Mouse (Mus musculus) kidney, embryonic 16.5 days (tissue): ENCODE results near the gene Haus4. TPM values are rescaled to one million over a fixed set of nuclear protein-coding genes. Genes with fewer than 3 reads are reported as not detected.

Source experiments
- ATAC-seq: fragments of 200-750 bp; cut with Nextera tagmentation; 2 replicates; pipeline ENCODE4 v1.8.0; 2017; ENCODE audit warnings: moderate TSS enrichment; ENCODE audit not compliant: low FRiP score, low TSS enrichment
- H3K27ac ChIP-seq: fragments of 300-500 bp; sonication (generic); 2 replicates; pipeline ENCODE4 v1.5.1; 2014; ENCODE audit warnings: low read length
- H3K27me3 ChIP-seq: fragments of 300-500 bp; sonication (generic); 2 replicates; pipeline ENCODE4 v1.6.1; 2014; ENCODE audit warnings: low read length, control low read depth, mixed read lengths; ENCODE audit not compliant: insufficient read depth
- H3K36me3 ChIP-seq: fragments of 300-500 bp; sonication (generic); 2 replicates; pipeline ENCODE4 v1.6.1; 2014; ENCODE audit warnings: low read length, control low read depth, mixed read lengths; ENCODE audit not compliant: insufficient read depth
- H3K4me1 ChIP-seq: fragments of 300-500 bp; sonication (generic); 2 replicates; pipeline ENCODE4 v1.6.1; 2014; ENCODE audit warnings: low read length, control low read depth, mixed read lengths; ENCODE audit not compliant: insufficient read depth
- H3K4me2 ChIP-seq: fragments of 300-500 bp; sonication (generic); replicated peaks from 2 replicates; pipeline ENCODE4 v1.6.1; 2014; ENCODE audit warnings: low read depth, low read length
- H3K4me3 ChIP-seq: fragments of 300-500 bp; sonication (generic); 2 replicates; pipeline ENCODE4 v1.5.1; 2014; ENCODE audit warnings: mild to moderate bottlenecking, low read length
- H3K9ac ChIP-seq: fragments of 300-500 bp; sonication (generic); replicated peaks from 2 replicates; pipeline ENCODE4 v1.6.1; 2014; ENCODE audit warnings: low read length
- H3K9me3 ChIP-seq: fragments of 300-500 bp; sonication (generic); 2 replicates; pipeline ENCODE4 v1.6.1; 2016; ENCODE audit warnings: low read length, control low read depth
- WGBS: fragments of 180-500 bp; shearing (Covaris S2); extraction: QIAGEN DNeasy Blood & Tissue Kit; methylation state at CpG from one replicate; pipeline ENCODE4 v1.1.7; 2014; 5-methylcytosine and 5-hydroxymethylcytosine counted together
- polyA plus RNA-seq: library from polyadenylated mRNA; unstranded; fragments of >200 nt; fragmentation: Nextera tagmentation; extraction: Ambion mirVana; gene quantifications from 2 replicates; pipeline ENCODE4 v1.2.1, GENCODE M21; 2015

Haus4 gene
- polyA plus RNA-seq, 1 experiment from 2014 or later = 62.4 TPM

DNA sequence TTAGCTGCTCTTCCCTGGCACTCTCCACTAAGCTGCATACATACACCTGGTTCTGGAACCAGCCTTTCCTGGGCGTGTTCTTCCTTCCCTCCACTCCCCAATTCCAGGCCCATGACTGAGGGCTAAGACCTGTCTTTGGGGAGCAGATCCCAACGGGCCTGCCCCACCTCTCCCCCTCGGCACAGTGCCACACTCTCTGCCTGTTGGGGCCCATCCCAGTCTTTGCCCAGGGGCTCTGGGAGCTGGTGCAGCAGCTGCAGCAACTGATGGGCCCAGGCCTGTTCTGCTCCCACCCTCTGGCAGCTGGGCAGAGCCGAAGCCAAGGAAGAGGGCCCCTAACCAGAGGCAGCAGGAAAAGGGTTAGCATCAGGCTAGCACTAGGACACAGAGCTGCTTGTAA, 19.8 kb upstream of the Haus4 start:
- Histone ChIP-seq H3K9ac (peak overlapping the region; percentile 98), H3K36me3 (peaks cover 28% of the 10 kb centered on the region), H3K4me3 (peak overlapping the region; percentile 93), H3K9me3 (no peaks in the 10 kb centered on the region), H3K4me2 (peak overlapping the region; percentile 81), H3K27ac (0 out of 2 replicates have a peak overlapping the region, but pooled peaks have one; percentile 23), H3K27me3 (no peaks in the 10 kb centered on the region), H3K4me1 (peaks cover 49% of the 10 kb centered on the region)
- no peak for ATAC-seq
- WGBS = 19% methylated on average over 4 of the region's 4 CpGs

DNA sequence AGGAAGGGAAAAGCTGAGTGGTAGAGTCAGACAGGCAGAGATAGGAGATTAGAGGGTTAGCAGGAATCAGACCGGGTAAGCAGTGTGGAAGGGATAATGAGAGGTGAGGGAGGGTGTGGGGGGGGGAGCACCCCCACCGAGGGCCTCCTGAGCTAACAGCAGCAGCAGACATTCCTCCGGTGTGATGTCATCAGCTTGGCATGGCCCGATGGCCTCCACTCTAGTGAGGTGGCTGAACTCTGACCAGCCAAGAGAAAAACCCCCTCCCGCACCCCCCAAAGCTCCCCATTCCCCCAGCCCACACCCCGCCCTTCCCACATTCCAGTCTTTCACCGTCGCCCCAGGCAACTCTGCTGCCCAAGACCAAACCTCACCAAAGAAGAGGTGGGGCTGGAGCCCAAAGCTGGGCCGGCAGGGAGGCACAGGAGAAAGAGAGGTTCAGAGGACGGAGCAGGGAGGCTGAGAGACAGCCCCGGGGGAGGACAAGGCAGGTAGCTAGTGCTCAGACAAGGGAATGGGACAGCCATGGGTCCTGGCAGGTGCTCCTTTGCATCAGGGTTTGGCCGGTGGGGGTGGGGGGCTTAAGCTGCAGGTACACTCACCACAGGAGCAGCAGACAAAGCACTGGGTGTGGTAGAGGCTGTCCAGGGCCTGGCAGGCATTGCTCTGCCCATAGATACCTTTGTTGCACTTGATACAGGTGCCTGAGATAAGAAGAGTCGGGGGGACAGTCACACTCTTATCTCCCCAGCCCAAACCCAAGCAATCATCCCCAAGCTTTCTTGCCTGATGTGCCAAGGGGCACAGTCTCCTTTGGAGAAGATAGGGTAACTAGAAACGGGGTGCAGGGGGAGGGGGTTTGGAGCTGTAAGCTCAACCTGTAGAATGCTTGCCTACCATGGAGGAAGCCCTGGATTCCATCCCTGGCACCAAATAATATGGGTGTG, 18.6 kb upstream of the Haus4 start:
- whole genome bisulfite sequencing = 16% methylated on average over 12 of the region's 14 CpGs
- Histone ChIP-seq H3K36me3 (peaks cover 37% of the 10 kb centered on the region), H3K4me1 (peaks cover 43% of the 10 kb centered on the region), H3K27me3 (no peaks in the 10 kb centered on the region), H3K4me2 (peak overlapping the region; percentile 81), H3K9ac (peak overlapping the region; percentile 98), H3K4me3 (peak overlapping the region; percentile 93), H3K9me3 (no peaks in the 10 kb centered on the region), H3K27ac (peak overlapping the region; percentile 79)
- peak; percentile 52 for ATAC-seq

DNA sequence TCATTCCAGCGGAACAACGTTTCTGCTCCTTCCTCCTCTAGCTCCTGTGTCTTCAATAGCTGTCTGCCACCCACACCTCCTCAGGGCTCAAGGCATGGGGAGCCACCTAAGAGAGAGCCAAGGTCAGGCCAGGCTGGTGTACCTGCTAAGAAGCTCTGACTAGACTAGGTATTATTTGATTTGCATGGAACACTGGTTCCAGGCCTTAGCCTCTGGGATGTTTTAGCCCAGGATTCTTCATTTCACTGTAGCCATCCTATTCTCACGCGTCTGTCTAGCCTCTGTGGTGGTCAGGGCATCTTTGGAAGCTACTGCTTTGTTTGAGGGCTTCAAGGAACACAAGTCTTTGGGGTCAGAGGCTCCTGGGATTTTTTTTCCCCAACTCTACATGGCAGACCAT, 17.7 kb upstream of the Haus4 start:
- peak overlapping the region; percentile 14 for H3K9ac ChIP-seq
- H3K27ac ChIP-seq = peak overlapping the region; percentile 79
- no peak overlapping the region for H3K4me3 ChIP-seq
- 66% methylated on average over 4 of the region's 4 CpGs for WGBS
- ATAC-seq = no peak
- peaks cover 46% of the 10 kb centered on the region for H3K36me3 ChIP-seq
- peaks cover 43% of the 10 kb centered on the region for H3K4me1 ChIP-seq
- H3K9me3 ChIP-seq = no peaks in the 10 kb centered on the region
- no peaks in the 10 kb centered on the region for H3K27me3 ChIP-seq
- H3K4me2 ChIP-seq = peak overlapping the region; percentile 81; the same call in 1 of the 2 replicates

DNA sequence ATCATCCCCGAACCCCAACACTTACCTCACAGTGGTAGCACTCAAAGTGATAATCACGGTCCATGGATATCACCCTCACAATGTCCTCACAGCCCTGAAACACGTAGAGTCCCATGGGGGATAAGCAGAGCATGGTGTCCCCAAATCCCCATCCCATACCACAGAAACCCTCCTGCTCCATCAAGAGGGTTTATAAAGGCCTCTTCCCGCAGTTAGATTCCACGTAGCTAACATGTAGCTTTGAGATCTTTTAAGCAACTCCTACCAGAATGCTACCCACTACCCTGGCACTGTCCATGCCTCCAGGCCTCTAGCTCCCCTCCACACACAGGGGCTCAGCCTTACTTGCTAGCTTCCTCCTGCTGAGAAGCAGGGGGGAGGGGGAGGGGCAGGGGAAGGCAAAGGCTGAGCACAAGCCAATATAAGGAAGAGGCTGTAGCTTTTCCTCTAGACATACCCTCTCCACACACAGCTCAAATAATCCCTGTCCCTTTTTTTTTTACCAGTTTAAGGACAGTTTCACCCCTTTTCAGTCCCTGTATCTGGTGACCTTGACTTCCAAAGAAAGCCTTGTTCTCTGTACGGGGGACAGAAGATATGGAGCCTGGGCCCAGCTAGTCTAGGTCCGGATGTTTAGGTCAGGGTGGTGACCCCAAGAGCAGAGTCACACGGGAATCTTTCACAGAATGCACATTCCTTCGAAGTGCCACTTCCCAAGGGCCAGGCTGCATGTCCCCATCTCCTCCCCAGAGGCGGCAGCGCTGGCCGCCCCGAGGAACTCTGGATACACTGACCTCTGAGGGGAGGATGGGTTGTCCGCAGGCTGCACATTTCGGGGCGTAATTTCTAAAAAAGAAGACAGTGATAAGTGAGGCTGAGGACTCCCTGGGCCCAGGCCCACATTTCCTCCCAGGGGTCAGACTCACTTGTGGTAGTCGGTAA, 15.3 kb upstream of the Haus4 start:
- no peak for ATAC-seq
- H3K4me3 ChIP-seq = no peak overlapping the region
- peaks cover 47% of the 10 kb centered on the region for H3K36me3 ChIP-seq
- H3K4me2 ChIP-seq = no peak overlapping the region
- H3K9ac ChIP-seq = no peak overlapping the region
- H3K9me3 ChIP-seq = no peaks in the 10 kb centered on the region
- H3K4me1 ChIP-seq = peaks cover 39% of the 10 kb centered on the region
- 60% methylated on average over 17 of the region's 17 CpGs for WGBS
- no peaks in the 10 kb centered on the region for H3K27me3 ChIP-seq
- 0 out of 2 replicates have a peak overlapping the region, but pooled peaks have one; percentile 8 for H3K27ac ChIP-seq

DNA sequence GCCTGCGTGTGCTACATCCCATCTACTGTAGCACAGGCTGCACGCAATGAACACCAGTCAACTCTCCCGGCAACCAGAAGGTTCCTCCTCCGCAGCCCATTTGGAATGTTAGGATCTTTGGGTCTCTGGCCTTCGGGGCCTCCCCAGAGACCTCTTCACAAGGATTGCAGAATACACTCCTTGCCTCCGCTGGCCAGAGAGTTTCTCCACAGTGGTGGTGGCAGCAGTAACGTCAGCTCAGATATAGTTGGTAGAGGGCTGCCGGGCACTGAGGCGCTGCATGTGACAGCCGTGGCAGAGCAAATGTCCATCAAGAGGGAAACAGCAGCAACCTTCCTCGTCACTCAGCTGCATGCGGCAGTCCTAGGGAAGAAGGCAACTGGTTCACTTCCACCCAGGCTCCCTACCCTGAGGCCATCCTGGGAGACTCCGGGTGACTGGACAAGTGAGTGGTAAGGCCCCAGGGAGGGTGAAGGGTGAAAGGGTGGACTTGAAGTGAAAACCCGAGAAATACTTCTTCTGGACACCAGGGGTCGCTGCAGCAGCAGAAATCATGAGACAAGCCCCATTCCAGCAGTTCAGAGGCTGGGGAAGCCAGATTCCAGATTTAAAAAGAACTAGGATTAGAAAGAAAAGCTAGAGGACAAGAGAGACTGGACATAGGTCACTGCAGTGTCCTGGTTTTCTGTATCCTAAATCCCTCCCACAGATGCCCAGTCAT, 14.4 kb upstream of the Haus4 start:
- Histone ChIP-seq H3K36me3 (peaks cover 47% of the 10 kb centered on the region), H3K4me1 (peaks cover 31% of the 10 kb centered on the region), H3K9me3 (no peaks in the 10 kb centered on the region), H3K27ac (0 out of 2 replicates have a peak overlapping the region, but pooled peaks have one; percentile 8), H3K27me3 (no peaks in the 10 kb centered on the region), H3K4me3 (no peak overlapping the region), H3K4me2 (no peak overlapping the region), H3K9ac (no peak overlapping the region)
- 68% methylated on average over 15 of the region's 15 CpGs for WGBS
- no peak for ATAC-seq

DNA sequence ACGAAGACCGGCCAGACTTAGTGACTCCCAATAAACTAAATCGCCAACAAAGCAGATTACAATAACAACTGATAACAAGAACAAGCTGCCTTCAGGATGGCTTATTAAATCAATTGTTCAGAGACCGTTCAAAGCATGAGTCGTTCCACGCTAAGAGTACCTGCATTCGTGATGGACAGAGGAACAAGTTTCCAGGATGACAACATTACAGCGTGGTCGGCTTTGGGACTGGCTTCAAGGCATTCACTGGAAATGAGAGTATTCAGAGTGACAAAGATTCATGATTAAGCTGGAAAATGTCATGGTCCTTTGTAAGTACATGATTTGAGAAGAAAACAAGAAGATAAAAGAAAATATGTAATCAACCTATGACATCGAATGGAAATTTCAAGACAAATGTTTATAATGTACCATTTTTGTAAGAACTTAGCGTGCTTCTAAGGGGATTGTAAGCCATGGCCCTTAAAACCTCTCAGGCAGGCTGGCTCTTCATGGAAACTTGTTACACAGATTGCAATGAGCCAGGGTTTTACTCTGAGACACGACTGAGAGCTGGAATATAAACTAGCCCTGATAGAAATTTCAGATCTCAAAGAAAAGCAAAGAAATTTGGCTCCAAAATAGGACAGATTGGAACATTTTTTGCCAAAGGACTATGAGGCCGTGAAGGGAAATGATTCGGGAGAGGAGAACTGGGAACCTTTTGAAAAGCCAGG, 6.3 kb upstream of the Haus4 start:
- Histone ChIP-seq H3K4me1 (0 out of 2 replicates have a peak, but pooled peaks cover 3% of the 10 kb centered on the region), H3K27ac (no peak overlapping the region), H3K4me3 (no peak overlapping the region), H3K9ac (no peak overlapping the region), H3K36me3 (no peaks in the 10 kb centered on the region), H3K9me3 (no peaks in the 10 kb centered on the region), H3K4me2 (no peak overlapping the region), H3K27me3 (no peaks in the 10 kb centered on the region)
- no peak for ATAC-seq
- WGBS = 79% methylated on average over 14 of the region's 14 CpGs

DNA sequence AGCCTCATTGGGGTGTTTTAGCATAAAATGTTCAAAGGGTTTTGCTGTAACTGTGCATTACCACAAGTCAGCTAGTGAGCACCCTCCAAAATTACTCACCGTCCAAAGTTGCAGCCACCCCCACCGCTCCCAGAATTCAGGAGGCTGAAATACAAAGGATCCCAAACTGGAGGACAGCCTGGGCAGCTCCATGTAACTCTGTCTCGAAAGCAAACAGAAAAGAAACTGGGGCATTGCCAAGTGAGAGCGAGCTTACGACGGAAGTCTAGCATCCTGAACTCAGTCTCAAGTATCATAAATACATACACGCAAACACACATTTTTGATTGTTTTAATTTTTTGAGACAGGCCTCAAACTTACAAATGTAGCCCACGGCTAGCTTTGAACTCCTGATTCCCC, 2.9 kb upstream of the Haus4 start:
- Histone ChIP-seq H3K36me3 (no peaks in the 10 kb centered on the region), H3K27ac (no peak overlapping the region), H3K4me2 (no peak overlapping the region), H3K9me3 (no peaks in the 10 kb centered on the region), H3K4me3 (no peak overlapping the region), H3K27me3 (no peaks in the 10 kb centered on the region), H3K9ac (no peak overlapping the region), H3K4me1 (peaks cover 7% of the 10 kb centered on the region; the same call in 1 of the 2 replicates)
- 72% methylated on average over 8 of the region's 8 CpGs for WGBS
- ATAC-seq = no peak

DNA sequence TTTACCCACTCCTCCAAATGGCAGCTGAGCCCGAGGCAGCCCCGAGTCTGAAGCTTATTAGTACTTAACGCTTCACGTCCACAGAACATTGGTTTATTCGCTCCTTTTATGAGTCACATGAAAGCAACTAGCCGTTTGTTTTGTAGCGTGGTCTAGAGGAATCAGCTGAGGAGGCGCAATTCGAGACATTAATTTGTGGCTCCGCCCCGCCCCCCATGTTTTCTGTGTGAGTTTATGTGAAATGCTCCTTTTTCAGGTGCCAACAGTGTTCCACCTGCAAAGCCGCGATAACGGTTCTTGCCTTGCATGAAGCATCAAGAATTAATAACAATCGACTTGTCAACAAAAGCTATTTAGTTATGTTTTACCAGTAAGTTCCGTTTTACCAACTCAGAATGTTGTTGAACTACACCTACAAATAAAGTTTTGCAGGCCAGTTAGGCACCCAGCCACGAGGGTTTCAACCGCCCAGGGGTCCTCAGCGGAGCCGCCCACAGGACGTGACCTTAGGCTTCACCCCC, 902 bp downstream of the Haus4 start:
- Histone ChIP-seq H3K4me3 (peak overlapping the region; percentile 68), H3K27ac (peak overlapping the region; percentile 92), H3K9me3 (no peaks in the 10 kb centered on the region), H3K36me3 (peaks cover 27% of the 10 kb centered on the region), H3K4me1 (peaks cover 4% of the 10 kb centered on the region; the same call in 1 of the 2 replicates), H3K9ac (peak overlapping the region; percentile 91), H3K4me2 (peak overlapping the region; percentile 79), H3K27me3 (no peaks in the 10 kb centered on the region)
- ATAC-seq = no peak; the same call in 1 of the 2 replicates
- WGBS = 2% methylated on average over 21 of the region's 21 CpGs
